Mouse (Mus musculus) hindbrain, embryonic 13.5 days (tissue): ENCODE data around the gene Arsg. TPM values are rescaled to one million over a fixed set of nuclear protein-coding genes. Genes with fewer than 3 reads are reported as not detected.

Experiments
- ATAC-seq: fragments of 200-750 bp; cut with Nextera tagmentation; 2 replicates; pipeline ENCODE4 v1.8.0; 2017; ENCODE audit warnings: moderate TSS enrichment; ENCODE audit not compliant: low FRiP score
- H3K27ac ChIP-seq: fragments of 300-500 bp; sonication (generic); 2 replicates; pipeline ENCODE4 v1.5.1; 2015; ENCODE audit warnings: inconsistent platforms, mild to moderate bottlenecking, moderate library complexity
- H3K27me3 ChIP-seq: fragments of 300-500 bp; sonication (generic); 2 replicates; pipeline ENCODE4 v1.6.1; 2015; ENCODE audit warnings: mild to moderate bottlenecking, inconsistent platforms
- H3K36me3 ChIP-seq: fragments of 300-500 bp; sonication (generic); 2 replicates; pipeline ENCODE4 v1.6.1; 2015; ENCODE audit warnings: mild to moderate bottlenecking, inconsistent platforms
- H3K4me1 ChIP-seq: fragments of 300-500 bp; sonication (generic); replicated peaks from 2 replicates; pipeline ENCODE4 v1.6.1; 2015; ENCODE audit warnings: inconsistent platforms
- H3K4me2 ChIP-seq: fragments of 300-500 bp; sonication (generic); 2 replicates; pipeline ENCODE4 v1.6.1; 2015; ENCODE audit warnings: inconsistent platforms, mild to moderate bottlenecking, moderate library complexity
- H3K4me3 ChIP-seq: fragments of 300-500 bp; sonication (generic); 2 replicates; pipeline ENCODE4 v1.5.1; 2015; ENCODE audit warnings: mild to moderate bottlenecking, inconsistent platforms
- H3K9ac ChIP-seq: fragments of 300-500 bp; sonication (generic); 2 replicates; pipeline ENCODE4 v1.6.1; 2015; ENCODE audit warnings: mild to moderate bottlenecking, inconsistent platforms
- H3K9me3 ChIP-seq: fragments of 300-500 bp; sonication (generic); 2 replicates; pipeline ENCODE4 v1.6.1; 2016; ENCODE audit warnings: inconsistent platforms
- WGBS: fragments of 180-500 bp; shearing (Covaris S2); methylation state at CpG from one replicate; pipeline ENCODE4 v1.1.7; 2015; 5-methylcytosine and 5-hydroxymethylcytosine counted together
- polyA plus RNA-seq: library from polyadenylated mRNA; unstranded; fragments of >200 nt; fragmentation: Nextera tagmentation; extraction: Ambion mirVana; gene quantifications from 2 replicates; pipeline ENCODE4 v1.2.1, GENCODE M21; 2015

Gene Arsg
- polyA plus RNA-seq, 1 experiment from 2014 or later = 8.9 TPM

DNA sequence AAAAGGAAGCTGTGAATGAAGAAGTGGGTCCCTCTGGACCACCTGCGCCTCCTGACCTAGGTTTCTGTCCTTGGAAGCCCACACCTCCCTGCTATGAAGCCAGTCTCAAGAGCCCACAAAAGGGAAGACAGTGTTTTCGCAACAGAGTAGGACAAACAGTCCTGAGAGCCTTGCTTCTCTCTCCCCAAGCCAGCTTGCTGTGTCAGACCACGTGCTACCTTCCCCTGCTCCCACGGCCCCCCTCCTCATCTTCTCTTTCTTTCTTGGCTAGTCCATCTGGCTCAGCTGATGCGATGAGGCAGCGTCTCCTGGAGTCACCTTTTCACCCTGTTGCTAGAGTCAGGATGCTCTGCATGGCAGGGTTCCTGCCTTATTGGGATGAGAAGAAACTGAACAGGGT lies 66.1 kb downstream of the Arsg start:
- Histone ChIP-seq H3K27me3 (no peaks in the 10 kb centered on the region), H3K9me3 (no peaks in the 10 kb centered on the region), H3K27ac (no peak overlapping the region), H3K9ac (no peak overlapping the region), H3K4me2 (no peak overlapping the region), H3K4me3 (no peak overlapping the region), H3K36me3 (no peaks in the 10 kb centered on the region), H3K4me1 (0 out of 2 replicates have a peak, but pooled peaks cover 5% of the 10 kb centered on the region)
- WGBS = 50% methylated on average over 6 of the region's 6 CpGs
- ATAC-seq = no peak

DNA sequence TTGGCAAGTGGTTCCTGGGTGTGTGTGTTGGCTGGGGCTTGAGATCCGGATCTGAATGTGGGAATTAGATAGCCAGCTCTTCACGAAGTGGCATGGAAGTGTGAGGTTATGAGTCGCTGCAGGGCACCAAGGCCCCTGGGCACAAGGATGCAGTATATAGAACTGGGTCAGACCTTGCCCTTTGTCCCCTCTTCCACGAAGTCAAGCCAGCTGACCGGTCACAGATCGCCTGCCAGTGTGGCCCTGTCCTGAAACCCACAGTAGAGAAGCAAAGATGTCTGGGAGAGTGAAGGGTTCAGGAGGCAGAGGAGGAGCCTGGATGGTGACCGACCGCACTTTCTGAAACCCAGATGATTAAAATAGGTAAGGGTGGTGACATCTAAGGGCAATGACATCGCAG lies 70.3 kb downstream of the Arsg start:
- H3K4me3 ChIP-seq = no peak overlapping the region
- no peak overlapping the region for H3K4me2 ChIP-seq
- no peaks in the 10 kb centered on the region for H3K36me3 ChIP-seq
- H3K27me3 ChIP-seq = no peaks in the 10 kb centered on the region
- no peak overlapping the region for H3K27ac ChIP-seq
- H3K9ac ChIP-seq = no peak overlapping the region
- ATAC-seq = no peak
- H3K9me3 ChIP-seq = no peaks in the 10 kb centered on the region
- H3K4me1 ChIP-seq = 0 out of 2 replicates have a peak, but pooled peaks cover 5% of the 10 kb centered on the region
- 85% methylated on average over 9 of the region's 9 CpGs for WGBS

DNA sequence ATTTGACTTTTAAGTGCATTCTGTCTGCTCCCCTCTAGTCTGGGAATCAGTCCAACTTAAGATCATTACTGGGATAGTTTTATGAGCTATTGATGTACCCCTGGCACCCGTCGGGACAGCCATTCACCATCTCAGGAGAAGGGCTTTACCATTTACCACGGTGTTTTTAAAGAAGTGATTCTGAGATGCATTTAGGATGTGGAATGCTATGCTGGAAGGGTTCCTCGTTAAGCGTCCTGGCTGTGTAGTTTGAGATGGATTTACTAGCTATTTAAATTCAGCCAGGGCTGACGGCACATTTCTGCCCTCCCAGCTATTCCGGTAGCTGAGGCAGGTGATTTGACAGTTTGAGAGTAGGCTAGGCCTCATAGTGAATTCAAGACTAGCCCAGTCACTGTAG lies 71.3 kb downstream of the Arsg start:
- Histone ChIP-seq H3K4me2 (no peak overlapping the region), H3K4me3 (no peak overlapping the region), H3K27me3 (no peaks in the 10 kb centered on the region), H3K4me1 (0 out of 2 replicates have a peak, but pooled peaks cover under 1% of the 10 kb centered on the region), H3K27ac (no peak overlapping the region), H3K9me3 (no peaks in the 10 kb centered on the region), H3K36me3 (no peaks in the 10 kb centered on the region), H3K9ac (no peak overlapping the region)
- no peak for ATAC-seq
- WGBS = 77% methylated on average over 7 of the region's 7 CpGs

DNA sequence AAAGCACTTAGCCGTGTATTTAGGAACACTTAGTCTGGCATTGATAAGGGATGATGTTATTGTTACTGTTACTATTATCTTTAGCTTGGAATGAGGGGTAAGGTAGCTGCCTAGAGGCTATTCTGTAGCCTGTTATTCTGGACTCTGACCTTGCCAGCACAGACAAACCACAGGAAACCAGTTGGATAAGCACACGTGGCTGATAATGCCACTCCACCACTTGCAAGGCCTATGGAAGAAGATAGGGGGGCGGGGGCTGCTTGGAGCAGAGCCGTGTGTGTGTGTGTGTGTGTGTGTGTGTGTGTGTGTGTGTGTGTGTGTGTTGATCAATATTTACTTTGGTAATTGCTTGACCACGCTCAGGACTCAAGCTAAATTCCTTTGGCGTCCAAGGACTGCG lies 72.1 kb downstream of the Arsg start:
- Histone ChIP-seq H3K27me3 (no peaks in the 10 kb centered on the region), H3K36me3 (no peaks in the 10 kb centered on the region), H3K27ac (no peak overlapping the region), H3K4me2 (no peak overlapping the region), H3K9me3 (no peaks in the 10 kb centered on the region), H3K4me3 (no peak overlapping the region), H3K9ac (no peak overlapping the region), H3K4me1 (no peaks in the 10 kb centered on the region)
- no peak for ATAC-seq
- WGBS = 71% methylated on average over 7 of the region's 7 CpGs

DNA sequence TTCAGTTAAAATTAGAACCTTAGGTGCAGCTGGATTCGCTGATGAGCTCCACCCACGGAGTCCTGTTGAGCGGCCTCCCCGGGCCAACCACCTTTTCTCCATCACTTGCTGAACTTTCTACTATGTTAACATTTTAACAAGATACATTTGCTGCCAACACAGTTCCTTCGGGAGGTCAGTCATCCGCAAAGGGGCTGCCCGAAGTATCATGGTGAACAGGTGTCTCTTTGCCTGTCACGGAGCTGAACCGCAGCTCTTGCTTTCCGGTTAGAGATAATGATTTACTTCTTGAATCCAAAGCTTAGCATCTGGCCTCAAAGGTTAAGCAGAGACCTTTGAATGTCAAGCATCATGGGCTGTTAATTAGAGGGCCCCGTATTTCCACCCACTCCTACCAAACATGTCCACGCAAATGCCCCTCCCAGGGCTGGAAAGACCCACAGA lies 72.5 kb downstream of the Arsg start:
- no peaks in the 10 kb centered on the region for H3K9me3 ChIP-seq
- H3K4me3 ChIP-seq = no peak overlapping the region
- 73% methylated on average over 12 of the region's 12 CpGs for WGBS
- no peaks in the 10 kb centered on the region for H3K36me3 ChIP-seq
- no peaks in the 10 kb centered on the region for H3K27me3 ChIP-seq
- no peak overlapping the region for H3K27ac ChIP-seq
- no peak overlapping the region for H3K9ac ChIP-seq
- H3K4me1 ChIP-seq = no peaks in the 10 kb centered on the region
- no peak for ATAC-seq
- H3K4me2 ChIP-seq = no peak overlapping the region

DNA sequence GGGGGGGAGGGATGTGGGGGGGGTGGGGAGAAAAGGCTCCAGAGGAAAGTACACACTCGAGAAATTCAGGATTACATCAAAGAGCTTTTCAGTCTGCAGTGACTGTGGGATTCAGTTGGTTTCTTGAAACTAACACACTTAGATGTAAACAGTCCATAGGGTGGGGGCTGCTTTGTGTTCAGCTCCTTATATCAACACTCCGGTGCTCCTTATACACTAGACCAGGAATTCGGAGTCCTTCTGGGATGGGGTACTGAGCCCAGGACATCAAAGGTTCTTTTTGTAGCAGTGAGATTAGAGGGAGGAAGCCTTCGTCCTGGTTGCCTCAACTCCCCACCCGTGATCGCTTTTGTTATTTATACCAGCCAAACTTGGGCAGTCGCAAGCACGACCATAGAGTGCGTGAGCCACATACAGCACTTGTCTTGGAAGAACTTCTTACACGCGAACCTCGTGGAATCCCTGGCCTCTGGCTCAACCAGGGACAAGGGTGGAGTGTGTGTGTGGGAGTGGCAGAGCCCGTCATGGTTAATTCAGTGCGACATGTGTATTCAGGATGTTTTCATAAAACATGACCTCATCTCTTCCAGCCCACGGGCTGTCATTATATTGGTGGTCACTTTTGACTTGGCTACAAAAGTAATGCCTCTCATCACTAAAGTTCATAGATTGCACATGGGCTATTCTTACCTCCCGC lies 73.3 kb downstream of the Arsg start:
- Histone ChIP-seq H3K27me3 (no peaks in the 10 kb centered on the region), H3K9me3 (no peaks in the 10 kb centered on the region), H3K9ac (no peak overlapping the region), H3K4me2 (no peak overlapping the region), H3K4me1 (no peaks in the 10 kb centered on the region), H3K36me3 (no peaks in the 10 kb centered on the region), H3K27ac (no peak overlapping the region), H3K4me3 (no peak overlapping the region)
- WGBS = 56% methylated on average over 16 of the region's 16 CpGs
- ATAC-seq = no peak

DNA sequence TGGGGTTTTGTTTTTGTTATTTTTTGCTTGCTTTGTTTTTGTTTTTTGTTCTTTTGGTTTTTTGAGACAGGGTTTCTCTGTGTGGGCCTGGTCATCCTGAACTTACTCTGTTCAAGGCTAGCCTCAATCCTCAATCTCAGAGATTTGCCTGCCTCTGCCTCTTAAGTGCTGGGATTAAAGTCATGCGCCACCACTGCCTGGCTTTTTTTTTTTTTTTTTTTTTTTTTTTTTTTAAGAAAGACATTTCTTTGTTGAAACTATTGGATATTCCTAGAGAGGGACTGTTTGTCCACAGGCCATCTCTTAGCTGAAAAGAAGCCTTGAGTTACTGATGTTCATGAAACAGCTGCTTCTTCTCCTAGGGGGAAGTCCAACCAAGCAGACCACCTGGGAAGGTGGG lies 74.5 kb downstream of the Arsg start:
- no peak overlapping the region for H3K4me3 ChIP-seq
- H3K4me1 ChIP-seq = no peaks in the 10 kb centered on the region
- H3K36me3 ChIP-seq = no peaks in the 10 kb centered on the region
- ATAC-seq = no peak
- H3K9me3 ChIP-seq = no peaks in the 10 kb centered on the region
- no peak overlapping the region for H3K27ac ChIP-seq
- no peak overlapping the region for H3K9ac ChIP-seq
- WGBS = 100% methylated on average over 1 of the region's 1 CpGs
- H3K4me2 ChIP-seq = no peak overlapping the region
- no peaks in the 10 kb centered on the region for H3K27me3 ChIP-seq

DNA sequence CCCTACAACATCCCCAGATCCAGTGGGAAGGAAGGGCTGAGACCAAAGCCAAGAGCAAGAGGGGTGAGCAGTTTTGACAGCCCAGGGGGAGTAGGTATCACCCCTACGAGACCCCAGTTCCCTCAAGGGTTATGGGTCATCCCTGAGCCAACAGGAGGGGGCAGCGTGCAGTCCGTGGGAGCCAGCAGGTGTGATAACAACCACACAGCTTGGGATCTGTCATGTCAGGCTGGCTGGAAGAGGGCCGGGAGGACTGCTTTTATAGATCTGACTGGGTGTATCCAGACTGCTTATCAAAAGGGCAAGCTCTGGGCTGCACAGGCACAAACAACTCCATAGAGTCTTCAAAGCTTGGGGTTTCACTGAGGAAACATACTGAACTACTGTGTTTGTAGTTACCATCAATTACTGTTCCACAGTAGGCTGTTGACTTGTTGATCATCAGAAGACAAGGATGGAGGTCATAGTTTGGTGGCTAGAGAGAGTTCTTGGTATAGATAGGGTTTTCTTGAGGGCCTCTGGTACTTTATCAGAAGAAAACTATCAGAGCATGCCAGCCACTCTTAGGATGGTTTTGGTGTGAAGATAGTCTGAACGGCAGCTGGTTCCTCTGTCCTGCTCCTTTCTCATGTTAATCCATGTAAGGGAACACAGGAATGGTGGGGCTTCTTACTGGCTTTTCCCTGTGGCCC lies 76.6 kb downstream of the Arsg start:
- H3K27ac ChIP-seq = no peak overlapping the region
- no peaks in the 10 kb centered on the region for H3K4me1 ChIP-seq
- H3K27me3 ChIP-seq = no peaks in the 10 kb centered on the region
- ATAC-seq = no peak
- 73% methylated on average over 5 of the region's 5 CpGs for WGBS
- no peak overlapping the region for H3K4me3 ChIP-seq
- H3K9me3 ChIP-seq = no peaks in the 10 kb centered on the region
- no peaks in the 10 kb centered on the region for H3K36me3 ChIP-seq
- no peak overlapping the region for H3K4me2 ChIP-seq
- no peak overlapping the region for H3K9ac ChIP-seq

DNA sequence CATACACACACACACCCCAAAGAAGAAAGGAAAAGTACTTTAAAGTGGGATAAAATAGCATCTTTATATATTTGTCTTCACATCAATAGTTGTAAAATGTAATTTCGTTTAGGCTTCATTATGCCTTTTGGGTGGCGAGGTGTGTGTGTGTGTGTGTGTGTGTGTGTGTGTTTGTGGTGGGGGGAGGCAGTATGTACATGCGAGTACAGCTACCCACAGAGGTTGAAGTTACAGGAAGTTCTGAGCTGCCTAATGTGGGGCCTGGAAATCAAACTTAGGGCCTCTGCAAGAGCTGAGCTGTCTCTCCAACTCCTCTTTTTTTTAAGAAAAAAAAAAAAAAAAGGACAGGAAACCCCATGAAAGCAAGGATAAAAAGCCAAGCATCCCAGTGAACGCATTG lies 80.7 kb downstream of the Arsg start:
- no peak overlapping the region for H3K9ac ChIP-seq
- H3K9me3 ChIP-seq = no peaks in the 10 kb centered on the region
- no peak overlapping the region for H3K4me2 ChIP-seq
- H3K27ac ChIP-seq = no peak overlapping the region
- no peaks in the 10 kb centered on the region for H3K27me3 ChIP-seq
- 83% methylated on average over 4 of the region's 4 CpGs for WGBS
- no peaks in the 10 kb centered on the region for H3K36me3 ChIP-seq
- H3K4me1 ChIP-seq = no peaks in the 10 kb centered on the region
- H3K4me3 ChIP-seq = no peak overlapping the region
- ATAC-seq = no peak

DNA sequence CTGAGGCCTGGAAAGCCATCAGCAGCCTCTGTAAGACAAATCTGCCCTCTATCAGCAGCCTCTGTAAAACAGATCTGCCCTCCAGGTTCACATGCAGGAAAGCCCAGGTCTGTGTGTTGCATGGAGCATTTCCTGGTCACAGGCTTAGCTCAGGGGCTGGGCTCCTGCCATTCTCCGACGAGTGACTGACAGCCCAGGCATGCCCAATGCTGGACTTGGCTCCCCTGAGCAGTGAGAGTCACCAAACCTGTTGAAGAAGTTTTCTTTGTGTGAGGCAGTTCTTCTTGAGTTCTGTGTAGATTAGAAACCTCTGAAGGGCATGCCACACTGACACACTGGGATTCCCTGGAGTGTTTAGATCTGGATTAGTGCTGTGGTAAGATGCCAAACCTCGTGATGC lies 81.3 kb downstream of the Arsg start:
- H3K36me3 ChIP-seq = no peaks in the 10 kb centered on the region
- no peak overlapping the region for H3K4me2 ChIP-seq
- H3K4me1 ChIP-seq = no peaks in the 10 kb centered on the region
- 52% methylated on average over 3 of the region's 3 CpGs for WGBS
- H3K4me3 ChIP-seq = no peak overlapping the region
- H3K9me3 ChIP-seq = no peaks in the 10 kb centered on the region
- H3K9ac ChIP-seq = no peak overlapping the region
- H3K27me3 ChIP-seq = no peaks in the 10 kb centered on the region
- no peak for ATAC-seq
- no peak overlapping the region for H3K27ac ChIP-seq

DNA sequence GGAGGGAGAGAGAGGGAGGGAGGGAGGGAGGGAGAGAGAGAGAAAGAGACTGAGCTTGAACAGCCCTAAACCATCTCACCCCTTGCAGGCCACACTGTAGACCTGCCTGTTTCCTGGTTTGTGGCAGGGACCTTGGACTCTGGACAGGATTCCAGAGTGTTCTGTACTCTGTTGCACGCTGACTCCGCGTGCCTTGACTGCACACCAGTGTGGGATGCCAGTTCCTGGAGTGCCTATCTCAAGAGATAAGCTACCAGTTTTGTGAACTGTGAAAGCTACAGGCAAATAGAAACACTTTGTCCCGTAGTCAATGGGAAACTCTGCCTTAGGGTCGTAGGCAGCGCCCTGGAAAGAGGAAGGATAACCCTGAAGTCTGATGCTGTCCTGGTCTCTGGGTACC lies 83.0 kb downstream of the Arsg start:
- H3K9ac ChIP-seq = no peak overlapping the region
- H3K27ac ChIP-seq = no peak overlapping the region

DNA sequence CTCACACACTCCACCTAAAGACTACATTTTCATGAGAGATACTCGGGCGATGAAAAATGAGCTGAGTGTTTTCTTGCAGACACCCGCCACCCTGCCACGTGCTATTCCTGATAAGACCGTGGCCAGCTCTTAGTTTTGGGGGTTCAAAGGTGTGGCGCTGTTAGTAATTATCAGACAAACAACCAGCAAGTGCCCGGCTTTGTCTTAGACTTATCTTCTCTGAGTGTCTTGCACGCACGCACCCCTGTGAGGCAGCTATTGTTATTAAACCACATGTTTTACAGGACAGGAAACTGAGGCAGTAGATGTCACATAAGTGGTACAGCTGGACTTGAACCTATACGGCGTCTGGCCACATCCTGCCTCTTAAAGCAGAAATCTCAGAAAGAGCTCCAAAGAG lies 84.2 kb downstream of the Arsg start:
- 91% methylated on average over 11 of the region's 11 CpGs for WGBS
- Histone ChIP-seq H3K4me3 (no peak overlapping the region), H3K27me3 (no peaks in the 10 kb centered on the region), H3K9me3 (no peaks in the 10 kb centered on the region), H3K9ac (no peak overlapping the region), H3K4me2 (no peak overlapping the region), H3K27ac (no peak overlapping the region), H3K36me3 (no peaks in the 10 kb centered on the region), H3K4me1 (no peaks in the 10 kb centered on the region)
- no peak for ATAC-seq

More for the DNA sequence above, 83.0 kb downstream of the Arsg start:
- no peaks in the 10 kb centered on the region for H3K4me1 ChIP-seq
- no peaks in the 10 kb centered on the region for H3K27me3 ChIP-seq
- no peaks in the 10 kb centered on the region for H3K36me3 ChIP-seq
- no peaks in the 10 kb centered on the region for H3K9me3 ChIP-seq
- H3K4me2 ChIP-seq = no peak overlapping the region
- no peak for ATAC-seq
- 90% methylated on average over 6 of the region's 6 CpGs for WGBS
- H3K4me3 ChIP-seq = no peak overlapping the region

DNA sequence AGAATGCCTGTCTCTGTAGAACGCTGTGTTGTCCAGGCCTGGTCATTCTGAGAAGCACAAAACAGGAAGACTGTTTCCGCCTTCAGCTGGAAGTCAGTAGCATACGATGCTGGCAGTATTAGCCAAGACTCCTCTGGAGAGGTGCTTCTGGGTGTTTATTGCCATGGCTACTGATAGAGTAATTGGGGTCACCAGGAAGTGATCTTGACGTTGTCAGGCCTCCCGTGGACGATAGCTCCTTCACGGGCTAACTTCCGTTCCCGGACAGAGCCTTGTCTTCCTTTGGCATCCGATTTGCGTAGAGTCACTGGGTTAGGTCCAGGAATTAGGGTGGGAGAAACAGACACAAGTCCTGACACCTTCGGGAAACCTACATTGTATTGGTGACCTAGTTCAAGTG lies 86.1 kb downstream of the Arsg start:
- no peak overlapping the region for H3K27ac ChIP-seq
- H3K4me2 ChIP-seq = no peak overlapping the region
- no peak for ATAC-seq
- no peaks in the 10 kb centered on the region for H3K4me1 ChIP-seq
- no peak overlapping the region for H3K9ac ChIP-seq
- 93% methylated on average over 12 of the region's 12 CpGs for WGBS
- H3K36me3 ChIP-seq = no peaks in the 10 kb centered on the region
- no peaks in the 10 kb centered on the region for H3K9me3 ChIP-seq
- H3K27me3 ChIP-seq = no peaks in the 10 kb centered on the region
- no peak overlapping the region for H3K4me3 ChIP-seq
